Mouse (Mus musculus): ENCODE measurements around the gene Rpl36al.

The Rpl36al gene

DNA sequence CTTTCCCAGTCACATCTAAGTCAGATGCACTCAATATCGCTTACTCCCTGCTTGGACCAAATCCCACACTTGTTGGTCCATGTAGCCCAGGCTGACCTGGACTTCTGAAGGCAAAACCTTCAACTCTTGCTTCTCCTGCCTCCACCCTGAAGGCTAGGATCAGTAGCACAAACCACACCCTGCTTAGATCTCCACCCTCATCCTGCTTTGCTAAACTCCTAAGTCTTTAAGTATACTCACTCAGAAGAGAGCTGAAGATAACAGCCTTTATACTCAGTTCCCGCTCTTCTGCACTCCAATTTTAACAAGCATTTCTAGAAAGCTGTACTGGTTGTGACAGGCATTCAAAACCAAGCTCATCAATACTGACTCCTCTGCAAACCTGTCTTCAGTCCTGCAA is 26.8 kb downstream of the Rpl36al start:
- DNase-seq: no peak

DNA sequence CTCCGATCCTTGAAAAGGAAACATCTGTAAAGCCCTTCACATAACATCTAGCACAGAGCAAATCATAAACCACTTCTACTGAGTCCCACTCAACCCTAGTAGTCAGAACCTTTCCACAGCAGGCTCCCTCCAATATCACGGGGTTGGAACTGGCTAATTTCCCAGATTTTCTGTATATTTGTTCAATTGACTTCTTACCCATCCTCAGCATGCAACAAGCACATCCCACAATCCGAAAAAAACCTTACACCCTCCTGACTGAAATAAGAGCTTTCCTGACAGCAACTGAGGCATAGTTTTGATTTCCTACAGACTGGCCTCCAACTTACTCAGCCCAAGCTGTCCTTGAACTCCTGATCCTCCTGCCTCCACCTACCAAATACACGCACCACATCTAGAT is 27.4 kb downstream of the Rpl36al start:
- no peak for DNase-seq

DNA sequence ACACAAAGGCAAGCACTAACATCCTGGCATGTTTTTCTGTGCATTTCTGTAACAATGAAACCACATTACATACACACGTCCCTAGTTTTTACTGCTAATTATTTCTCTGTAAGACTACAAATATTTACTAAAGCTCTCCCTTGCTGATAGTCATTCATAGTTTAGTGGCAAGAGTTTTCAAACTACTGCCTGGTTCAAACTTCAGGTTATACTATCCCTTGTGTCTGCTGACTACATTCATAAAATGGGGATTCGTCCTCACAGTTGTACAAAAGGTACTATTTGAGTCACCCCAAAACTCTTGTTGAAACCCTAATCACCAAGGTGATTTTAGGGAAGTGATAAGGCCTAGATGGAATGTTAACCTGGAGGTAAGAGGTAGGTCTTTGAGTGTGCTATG is 28.0 kb downstream of the Rpl36al start:
- no peak for DNase-seq

DNA sequence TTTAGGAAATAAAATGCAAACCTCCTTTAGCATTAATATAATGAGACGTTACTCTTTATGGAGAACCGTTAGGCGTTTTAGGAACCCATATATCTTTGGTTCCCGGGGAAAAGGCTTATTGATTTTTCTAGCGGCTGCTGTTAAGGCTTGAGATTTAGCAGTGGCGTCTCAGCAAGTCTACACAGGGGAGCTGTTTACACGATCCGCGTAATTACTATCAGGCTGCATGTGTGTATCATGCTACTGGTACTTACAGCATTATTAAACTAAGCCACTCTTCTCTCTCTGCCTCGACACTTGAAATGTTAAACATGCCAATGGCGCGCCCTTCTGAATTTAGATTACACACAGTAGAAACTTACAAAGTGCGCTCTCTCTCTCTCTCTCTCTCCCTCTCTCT is 33.8 kb downstream of the Rpl36al start:
- DNase-seq: no peak

- no peak for DNase-seq
Measured at GRCm38 (mm10) chr12:69147166-69147735, 36.6 kb downstream of the Rpl36al start.

DNA sequence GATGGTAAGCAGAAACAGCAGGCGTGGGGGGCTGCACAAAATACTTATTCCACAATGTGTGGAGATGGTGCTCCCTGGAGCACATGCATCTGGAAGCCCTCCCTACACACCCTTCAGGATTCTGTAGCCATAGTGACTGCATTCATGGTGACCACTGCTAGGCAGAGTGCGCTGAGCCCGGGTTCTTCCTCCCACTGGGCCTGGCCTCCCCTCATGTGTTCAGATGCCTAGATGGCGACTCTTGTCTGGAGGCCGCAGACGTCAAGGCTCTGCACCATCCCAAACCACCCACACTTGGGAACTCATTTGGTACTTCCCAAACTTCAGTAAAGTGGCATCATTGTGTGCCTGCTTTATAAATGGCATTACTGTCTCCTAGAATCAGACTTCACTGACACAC is 40.4 kb downstream of the Rpl36al start:
- DNase-seq: no peak

- no peak for DNase-seq
Measured at GRCm38 (mm10) chr12:69139841-69140240, 44.0 kb downstream of the Rpl36al start.

DNA sequence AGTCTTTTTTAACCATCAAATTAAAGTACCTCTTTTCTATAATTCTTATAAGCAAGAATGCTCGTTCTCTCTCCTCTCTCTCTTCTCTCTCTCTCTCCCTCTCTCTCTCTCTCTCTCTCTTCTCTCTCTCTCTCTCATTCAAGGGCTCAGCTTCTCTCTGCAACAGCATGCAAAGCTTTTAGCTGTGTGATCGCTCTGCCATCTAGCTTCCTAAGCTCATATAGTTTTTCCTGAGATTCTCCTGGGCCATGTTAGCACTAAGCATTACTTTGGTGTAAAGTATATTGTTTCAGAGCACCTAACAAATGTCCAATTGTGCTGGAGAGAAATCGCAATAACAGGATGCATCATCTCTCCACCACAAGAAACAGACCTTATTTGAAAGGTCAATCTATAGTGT is 44.7 kb downstream of the Rpl36al start:
- DNase-seq: no peak
